Mouse (Mus musculus): ENCODE measurements at regions not wholly inside any gene's neighbourhood (a gene's known extent, or its start where the extent isn't known, plus 50 kb on each side); places are given as distances from the start of the nearest gene placed in this dataset.
A peak's percentile ranks its signal among the peaks of the same experiment; 100 is the strongest.

DNA sequence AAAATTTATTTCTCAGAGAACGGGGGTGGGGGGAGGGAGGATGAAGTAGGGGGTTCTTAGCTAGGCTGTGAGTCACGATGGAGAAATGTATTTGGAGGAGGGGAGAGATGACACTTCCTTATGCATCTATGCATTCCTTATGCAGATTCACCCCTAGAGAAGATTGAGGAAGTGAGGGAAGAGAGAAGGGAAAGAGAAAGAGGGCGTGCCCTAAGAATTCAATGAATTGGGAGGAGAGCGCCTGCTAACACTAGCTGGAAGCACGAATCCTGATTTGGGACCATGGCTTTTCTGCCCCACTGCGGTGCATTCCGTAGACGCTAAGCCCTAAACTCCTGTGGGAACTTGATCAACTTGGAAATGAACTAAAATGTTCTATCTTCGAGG lies 56.1 kb downstream of the Foxi3 start:
- no peak for DNase-seq (ENCODE audit: low spot score in 2 of 2)

DNA sequence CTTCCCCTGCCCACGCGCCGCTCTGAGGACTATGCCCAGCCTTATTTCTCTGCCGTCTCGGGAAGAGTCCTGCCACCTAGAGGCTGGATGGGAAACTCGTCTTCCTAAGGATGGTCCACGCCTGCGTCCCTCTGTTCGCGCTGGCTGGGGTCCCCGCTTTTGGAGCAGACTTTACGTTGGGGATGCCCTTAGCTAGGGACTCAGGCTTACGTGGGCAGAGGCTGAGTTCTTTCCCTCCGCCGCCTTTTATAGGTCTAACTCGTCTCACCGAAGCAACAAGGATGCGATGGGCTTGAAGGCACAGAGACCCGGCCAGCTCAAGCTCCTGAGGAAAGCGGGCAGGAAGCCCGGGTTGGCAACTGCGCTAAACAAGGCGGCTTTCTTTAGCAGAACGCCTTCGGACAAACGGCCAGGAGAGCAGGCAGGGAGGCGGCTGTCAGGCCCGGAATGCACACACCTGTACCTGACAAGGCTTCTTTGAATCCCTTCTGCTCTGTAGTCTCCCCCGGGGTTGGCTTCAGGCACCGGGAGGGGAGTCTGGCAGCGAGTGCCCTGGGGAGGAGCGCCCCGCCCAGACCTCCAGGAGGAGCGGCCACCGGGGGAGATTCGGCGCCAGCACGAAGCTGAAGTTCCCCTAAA lies 56.6 kb downstream of the Foxi3 start:
- peak; percentile 46 to 64 for DNase-seq (ENCODE audit: low spot score in 2 of 2)

DNA sequence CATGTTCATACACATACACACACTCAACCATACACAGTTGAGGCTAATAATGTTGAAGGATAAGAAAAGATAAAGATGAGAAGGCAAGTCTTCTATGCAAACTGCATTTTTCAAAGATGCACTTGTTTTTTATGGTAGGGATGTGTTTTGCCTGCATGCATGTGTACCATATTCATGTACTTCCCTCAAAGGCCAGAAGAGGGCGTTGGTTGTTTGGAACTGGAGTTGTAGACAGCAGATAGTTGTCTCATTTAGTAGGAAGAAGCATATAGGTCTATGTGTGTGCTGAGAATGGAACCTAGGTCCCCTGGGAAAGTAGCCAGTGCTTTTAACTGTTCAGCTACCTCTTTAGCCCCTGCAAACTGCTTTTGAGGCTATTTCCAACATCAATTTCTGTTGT lies 60.1 kb downstream of the Foxi3 start:
- DNase-seq (ENCODE audit: low spot score in 2 of 2): no peak

DNA sequence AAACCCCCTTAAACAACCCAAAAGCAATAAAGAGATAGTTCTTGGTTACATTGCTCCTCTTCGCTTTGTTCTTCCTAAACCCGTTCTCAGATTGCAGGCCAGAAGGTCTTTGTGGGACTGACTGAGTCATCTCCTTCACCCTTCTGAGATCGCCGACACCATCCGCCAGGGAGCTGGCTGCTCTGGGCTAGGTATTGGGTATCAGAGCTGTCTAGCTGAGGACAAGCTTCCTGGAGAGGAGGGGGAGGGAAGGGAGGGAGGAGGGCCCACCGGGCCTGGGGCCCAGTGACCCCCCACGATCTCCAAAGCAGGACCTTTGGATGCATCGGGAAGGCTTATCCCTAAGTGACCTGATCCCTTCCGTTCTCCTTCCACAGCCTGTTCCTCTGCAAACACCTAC lies 65.0 kb downstream of the Foxi3 start:
- no peak for DNase-seq (ENCODE audit: low spot score in 2 of 2)

DNA sequence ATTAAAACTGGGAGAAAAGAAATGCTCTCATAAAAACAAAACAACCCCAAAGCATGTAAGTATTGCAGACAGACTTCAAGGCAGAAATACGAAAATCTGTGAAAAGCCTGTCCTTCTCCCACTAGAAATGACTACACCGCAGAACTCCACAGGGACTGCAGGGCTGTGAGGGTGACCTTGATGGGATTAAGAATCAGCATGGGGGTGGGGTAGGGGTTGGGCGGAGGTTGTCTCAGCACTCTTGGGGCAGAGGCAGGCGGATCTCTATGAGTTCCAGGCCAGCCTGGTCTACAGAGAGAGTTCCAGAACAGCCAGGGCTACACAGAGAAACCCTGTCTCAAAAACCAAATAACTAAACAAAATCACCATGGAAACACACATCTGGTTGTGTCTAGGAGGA lies 69.1 kb downstream of the Foxi3 start:
- DNase-seq (ENCODE audit: low spot score in 2 of 2): no peak

DNA sequence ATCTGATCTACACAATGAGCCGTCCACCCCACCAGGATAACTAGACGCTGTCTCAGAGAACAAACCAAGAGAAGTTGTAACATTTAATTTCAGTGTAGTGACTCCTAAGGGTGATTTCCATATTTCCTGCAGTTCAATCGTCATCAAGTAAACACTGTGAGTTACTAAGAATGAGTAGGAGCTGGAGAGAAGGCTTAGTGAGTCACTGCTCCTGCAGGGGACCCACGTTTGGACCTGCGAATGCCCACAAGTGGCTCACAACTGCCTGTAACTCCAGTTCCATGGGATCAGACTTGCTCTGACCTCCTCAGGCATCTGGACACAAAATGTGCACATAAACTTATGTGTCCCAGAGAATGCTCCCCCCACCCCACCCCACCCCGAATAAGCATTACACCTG lies 73.3 kb downstream of the Foxi3 start:
- no peak for DNase-seq (ENCODE audit: low spot score in 2 of 2)

DNA sequence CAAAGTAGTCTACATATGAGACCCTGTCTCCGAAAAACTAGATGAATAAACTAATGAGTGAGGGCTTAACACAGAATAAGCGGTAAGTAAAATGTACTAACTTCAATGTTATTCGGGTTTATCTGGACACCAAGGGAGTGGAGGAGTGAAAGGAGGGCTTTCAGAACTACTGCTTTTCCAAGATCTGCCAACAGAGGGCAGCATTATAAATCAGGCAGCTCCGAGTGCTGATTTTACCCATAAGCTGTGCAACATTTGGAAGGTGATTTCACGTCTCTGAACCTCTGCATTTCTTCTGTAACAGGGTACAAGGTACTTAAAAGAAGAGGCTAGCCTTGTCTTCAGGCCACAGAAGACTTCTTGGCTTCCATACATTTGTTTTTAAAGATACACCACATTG lies 74.2 kb downstream of the Foxi3 start:
- DNase-seq (ENCODE audit: low spot score in 2 of 2): peak in 1 of 2 experiments; percentile 17

DNA sequence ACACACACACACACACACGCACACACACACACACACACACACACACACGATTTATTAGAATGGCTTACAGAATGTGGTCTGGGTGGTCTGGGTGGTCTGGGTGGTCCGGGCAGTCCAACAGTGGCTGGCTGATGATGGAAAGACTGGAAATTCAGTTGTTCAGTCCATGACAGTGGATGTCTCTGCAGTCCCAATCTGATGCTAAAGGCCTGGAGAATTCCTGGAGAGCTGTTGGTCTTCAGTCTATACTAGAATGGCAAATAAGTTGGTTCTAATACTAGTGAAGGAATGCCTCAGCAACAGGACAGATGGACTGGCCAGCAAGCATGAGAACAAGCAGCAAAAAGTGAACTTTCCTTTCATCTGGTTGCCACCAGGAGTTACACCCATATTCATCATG lies 87.9 kb downstream of the Foxi3 start:
- no peak for DNase-seq (ENCODE audit: low spot score in 2 of 2)

DNA sequence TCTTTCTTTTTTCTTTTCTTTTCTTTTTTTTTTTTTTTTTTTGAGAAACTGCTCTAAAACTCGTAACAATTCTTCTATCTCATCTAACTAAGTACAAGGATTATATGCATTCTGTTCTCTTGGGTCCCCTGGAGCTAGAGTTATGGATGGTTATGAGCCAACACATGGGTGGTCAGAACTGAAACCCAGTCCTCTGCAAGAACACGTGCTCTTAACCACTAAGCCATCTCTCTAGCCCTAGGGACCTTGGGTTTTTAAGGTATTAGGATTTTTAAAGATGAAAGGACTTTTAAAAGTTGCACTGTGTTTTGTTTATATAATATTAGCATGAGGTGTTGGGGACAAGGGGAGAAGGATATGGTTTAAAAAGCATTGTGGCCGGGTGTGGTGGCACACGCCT lies 88.9 kb downstream of the Foxi3 start:
- DNase-seq (ENCODE audit: low spot score in 2 of 2): no peak

DNA sequence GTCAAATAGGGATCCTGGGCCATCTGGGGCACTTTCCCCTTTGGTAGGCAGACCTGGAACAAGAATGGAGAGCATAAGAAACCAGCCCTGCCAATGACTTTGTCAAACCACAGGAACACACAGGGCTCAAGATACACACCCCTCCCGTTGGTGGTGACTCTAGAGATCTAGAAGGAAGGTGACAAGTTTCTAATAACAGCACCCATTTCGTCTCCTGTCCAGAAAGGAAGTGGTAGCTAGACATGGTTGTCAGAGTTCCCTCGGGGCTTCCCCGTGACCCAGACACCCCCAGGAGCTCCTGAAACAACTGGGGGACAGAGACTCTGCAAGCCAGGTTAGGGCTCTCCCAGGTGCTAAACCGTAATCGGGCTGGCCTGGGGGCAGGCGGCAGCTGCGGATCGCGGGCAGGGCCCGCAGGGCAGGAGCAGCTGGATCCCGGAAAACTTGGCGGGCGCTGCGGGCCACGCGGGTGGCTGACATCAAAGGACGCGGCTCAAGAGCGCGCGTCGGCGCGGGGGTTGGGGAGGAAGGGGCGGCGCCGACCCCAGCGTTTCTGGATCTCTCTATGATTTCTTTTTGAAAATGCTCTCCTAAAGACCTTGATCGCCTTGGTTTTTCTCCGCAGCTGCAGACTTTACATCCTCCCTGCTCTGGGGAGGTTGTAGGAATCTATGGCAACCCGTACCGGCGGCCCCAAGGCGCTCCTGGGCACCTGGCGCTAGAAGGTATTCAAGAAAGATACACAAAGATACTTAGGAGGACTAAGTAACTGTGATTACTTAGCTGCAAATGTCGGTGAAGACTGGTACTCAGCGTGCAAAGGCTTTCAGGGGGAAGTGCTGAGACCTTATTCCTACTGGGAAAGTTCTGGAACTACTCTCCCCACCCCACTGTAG lies 92.1 kb downstream of the Foxi3 start:
- peak; percentile 16 to 20 for DNase-seq (ENCODE audit: low spot score in 2 of 2)

DNA sequence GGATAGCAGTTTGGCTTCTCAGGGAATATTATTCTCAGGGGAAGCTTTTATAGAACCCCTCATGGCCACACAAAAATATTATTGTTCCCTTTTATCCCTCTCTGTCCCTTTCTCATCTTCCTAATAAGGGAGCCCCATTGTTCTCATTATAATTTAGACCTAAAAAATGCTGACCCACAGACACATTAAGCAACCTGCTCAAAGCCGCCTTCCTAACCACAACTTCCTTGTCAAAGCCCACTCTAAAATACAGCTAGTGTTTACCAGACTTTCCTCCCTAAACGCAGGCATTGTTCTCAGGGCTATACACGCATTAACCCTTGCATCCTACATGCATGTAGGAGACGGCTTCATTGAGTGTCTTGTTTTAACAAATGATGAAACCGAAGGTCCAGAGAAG lies 93.9 kb downstream of the Foxi3 start:
- DNase-seq (ENCODE audit: low spot score in 2 of 2): no peak

DNA sequence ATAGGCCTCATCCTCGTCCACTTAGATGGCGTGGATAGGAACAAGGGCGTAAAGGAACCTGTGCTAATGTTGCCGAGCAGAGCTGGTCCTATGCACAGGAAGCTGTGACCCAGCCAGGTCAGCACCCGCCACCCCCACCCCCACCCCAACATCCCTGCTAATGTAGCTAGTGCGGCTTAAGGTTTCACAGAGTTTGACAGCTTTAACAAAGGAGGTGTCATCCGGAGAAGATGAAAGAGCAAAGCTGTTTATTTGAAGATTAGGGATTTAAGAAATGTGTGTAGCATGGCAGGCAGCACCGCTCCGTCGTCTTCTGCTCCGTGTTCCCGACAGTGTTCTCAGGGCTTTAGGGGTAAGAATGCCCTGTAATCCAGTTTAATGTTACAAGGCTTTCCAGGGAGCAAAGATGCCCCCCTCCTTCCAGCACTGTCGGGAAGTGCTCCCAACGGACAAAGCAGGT lies 93.5 kb downstream of the Thnsl2 start:
- DNase-seq (ENCODE audit: low spot score in 2 of 2): no peak

DNA sequence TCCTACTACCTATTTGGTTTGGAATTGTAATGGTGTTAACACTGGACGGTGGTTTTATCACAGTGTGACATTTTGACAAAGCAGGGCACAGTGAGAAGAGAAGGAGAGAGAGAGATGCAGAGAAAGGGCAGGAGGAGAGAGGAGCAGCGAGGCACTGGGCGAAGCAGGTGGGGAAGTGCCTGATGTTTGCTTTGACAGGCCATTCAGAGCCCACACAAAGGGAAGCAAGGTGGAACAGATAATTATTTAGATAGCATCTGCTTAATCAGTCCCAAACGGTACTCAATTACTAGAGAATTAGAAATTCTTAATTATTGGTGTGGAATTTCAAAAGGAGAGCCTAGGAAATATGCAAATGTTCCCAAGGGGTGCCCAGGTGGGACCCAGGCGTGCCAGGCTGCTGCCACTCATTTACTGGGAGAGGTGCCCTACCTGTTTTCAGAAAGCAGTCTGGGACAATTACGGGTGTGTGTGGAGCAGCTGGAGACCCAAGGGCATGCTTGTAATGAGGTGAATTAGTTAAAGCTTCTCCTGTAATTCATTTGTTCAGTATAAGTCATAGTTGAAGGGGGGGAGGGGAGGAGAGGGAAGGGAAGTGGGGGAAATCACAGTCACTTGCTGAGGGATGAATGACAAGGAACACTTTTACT lies 86.9 kb downstream of the Thnsl2 start:
- no peak for DNase-seq (ENCODE audit: low spot score in 2 of 2)

DNA sequence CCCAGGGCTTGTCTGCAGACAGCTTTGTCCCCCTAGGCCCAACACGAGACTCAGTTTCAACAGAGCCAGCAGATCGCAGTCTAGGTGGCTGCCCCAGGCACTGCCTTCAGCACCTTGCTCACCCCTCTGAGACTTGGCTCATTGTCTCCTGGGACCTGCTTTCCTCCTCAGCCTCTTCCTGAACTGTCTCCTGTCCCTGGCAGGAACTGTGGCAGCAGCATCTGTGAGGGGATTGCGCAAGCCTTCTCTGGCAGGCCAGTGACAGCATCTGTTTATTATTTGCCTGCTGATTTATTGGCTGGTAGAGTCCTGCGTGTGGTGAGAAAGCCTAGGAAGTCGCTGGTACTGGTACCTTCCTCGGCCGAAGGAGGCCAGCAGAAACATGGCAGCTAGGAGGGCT lies 84.1 kb downstream of the Thnsl2 start:
- peak; percentile 19 to 26 for DNase-seq (ENCODE audit: low spot score in 2 of 2)

DNA sequence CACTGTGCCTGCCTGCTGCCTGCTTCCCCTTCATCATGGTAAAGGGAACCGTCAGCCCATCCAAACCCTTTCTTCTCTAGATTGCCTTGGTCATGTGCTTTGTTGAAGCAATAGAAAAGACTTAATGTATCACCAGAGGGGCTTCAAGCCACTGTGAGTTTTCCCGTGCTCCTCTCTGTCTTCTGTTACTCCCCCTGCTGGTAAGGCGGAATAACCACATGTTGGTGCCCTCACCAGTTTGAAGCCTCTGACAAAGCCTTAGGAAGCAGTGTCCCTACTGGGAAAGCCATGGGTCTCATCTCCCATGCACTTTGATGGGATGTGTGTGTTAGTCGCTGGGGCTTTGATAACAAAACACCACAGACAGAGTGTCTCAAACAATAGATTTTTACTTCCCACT lies 81.3 kb downstream of the Thnsl2 start:
- no peak for DNase-seq (ENCODE audit: low spot score in 2 of 2)

DNA sequence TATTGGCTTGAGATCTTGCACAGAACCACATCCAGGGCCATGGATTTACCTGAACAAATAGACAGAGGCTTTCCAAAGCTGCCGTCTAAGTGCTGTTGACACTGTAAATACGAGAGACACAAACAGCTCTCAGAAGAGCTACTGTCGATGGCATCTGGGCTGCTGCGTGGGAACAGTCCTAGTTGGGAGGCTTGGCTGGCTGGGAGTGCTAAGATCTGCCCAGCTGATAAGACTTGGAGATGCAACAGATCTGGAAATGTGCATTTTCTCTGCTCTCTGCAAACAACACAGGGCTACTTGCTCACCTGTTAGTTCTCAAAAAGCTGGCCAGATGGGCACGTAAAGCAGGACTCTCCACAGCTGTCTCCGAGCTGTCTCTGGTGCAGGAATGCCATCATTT lies 78.8 kb downstream of the Thnsl2 start:
- no peak for DNase-seq (ENCODE audit: low spot score in 2 of 2)

DNA sequence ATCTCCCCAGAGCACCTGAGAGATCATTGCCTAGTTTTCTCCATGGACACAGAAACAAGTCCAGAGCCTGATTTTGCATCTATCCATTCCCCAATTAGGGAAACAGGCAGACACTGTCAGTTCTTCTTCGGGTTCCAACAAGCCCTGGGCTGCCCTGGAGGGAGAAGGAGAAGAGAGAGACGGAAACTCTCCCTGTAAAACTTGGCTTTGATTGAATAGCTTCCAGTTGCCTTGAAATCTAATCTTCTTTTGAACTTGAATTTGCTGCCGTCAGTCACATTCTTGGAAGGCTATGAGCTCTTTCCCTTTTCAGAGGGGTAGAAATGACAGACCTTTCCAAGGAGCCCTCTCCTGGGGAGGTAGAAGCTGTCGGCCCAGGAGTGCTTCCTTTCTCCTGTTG lies 75.0 kb downstream of the Thnsl2 start:
- DNase-seq (ENCODE audit: low spot score in 2 of 2): no peak

DNA sequence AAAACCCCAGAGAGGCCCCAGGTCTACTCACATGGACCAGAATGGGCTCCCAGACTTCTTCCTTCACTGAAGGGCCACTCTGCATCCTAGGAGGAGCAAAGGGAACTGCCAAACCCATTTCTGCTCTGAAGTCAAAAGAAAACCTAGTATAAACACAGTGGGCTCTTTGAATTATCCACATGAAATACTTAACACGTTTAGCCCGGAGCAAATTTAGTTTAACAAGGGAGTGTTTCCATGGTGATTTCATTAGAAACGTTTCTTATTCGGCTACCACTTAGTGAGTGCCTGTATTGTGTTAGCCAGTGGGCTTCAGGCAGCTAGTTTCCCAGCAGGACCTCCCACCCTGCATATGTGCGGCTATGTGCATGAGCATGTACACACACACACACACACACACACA lies 69.4 kb downstream of the Thnsl2 start:
- DNase-seq (ENCODE audit: low spot score in 2 of 2): no peak
